Mouse (Mus musculus) kidney, adult 9 months (tissue): ENCODE results near the gene Kif6.
A peak's percentile ranks its signal among the peaks of the same experiment; 100 is the strongest.

Experiments used
- DNase-seq: peaks from one replicate; pipeline ENCODE4 v3.0.0; 2022

Kif6 gene

GRCm38 (mm10) chr17:49738351-49738750, 123.4 kb downstream of the Kif6 start:
- DNase-seq = no peak

GRCm38 (mm10) chr17:49739896-49740679, 125.2 kb downstream of the Kif6 start:
- no peak for DNase-seq

- peak; percentile 33 for DNase-seq
These were observed 126.2 kb downstream of the Kif6 start for GRCm38 (mm10) chr17:49741172-49741571.

- no peak for DNase-seq
These were observed 127.0 kb downstream of the Kif6 start for GRCm38 (mm10) chr17:49741927-49742326.

GRCm38 (mm10) chr17:49743580-49744463, 128.9 kb downstream of the Kif6 start:
- DNase-seq = no peak

GRCm38 (mm10) chr17:49750889-49751324, 136.0 kb downstream of the Kif6 start:
- DNase-seq = no peak

GRCm38 (mm10) chr17:49753874-49754273, 138.9 kb downstream of the Kif6 start:
- DNase-seq = no peak

GRCm38 (mm10) chr17:49756862-49757261, 141.9 kb downstream of the Kif6 start:
- DNase-seq = no peak

- no peak for DNase-seq
These were observed 144.1 kb downstream of the Kif6 start for GRCm38 (mm10) chr17:49759047-49759446.

- no peak for DNase-seq
These were observed 146.3 kb downstream of the Kif6 start for GRCm38 (mm10) chr17:49761260-49761659.

- no peak for DNase-seq
These were observed 146.9 kb downstream of the Kif6 start for GRCm38 (mm10) chr17:49761838-49762237.

GRCm38 (mm10) chr17:49764963-49765362, 150.0 kb downstream of the Kif6 start:
- DNase-seq = no peak

- DNase-seq = no peak
These were observed 152.9 kb downstream of the Kif6 start for GRCm38 (mm10) chr17:49767717-49768370.

- DNase-seq = no peak
These were observed 156.9 kb downstream of the Kif6 start for GRCm38 (mm10) chr17:49771703-49772315.

GRCm38 (mm10) chr17:49777115-49777839, 162.3 kb downstream of the Kif6 start:
- DNase-seq = peak; percentile 30

GRCm38 (mm10) chr17:49779066-49779465, 164.1 kb downstream of the Kif6 start:
- peak; percentile 7 for DNase-seq

GRCm38 (mm10) chr17:49779576-49779975, 164.6 kb downstream of the Kif6 start:
- DNase-seq = peak; percentile 24

GRCm38 (mm10) chr17:49785851-49786250, 170.9 kb downstream of the Kif6 start:
- DNase-seq = no peak

- DNase-seq = no peak
These were observed 172.4 kb downstream of the Kif6 start for GRCm38 (mm10) chr17:49787351-49787750.

- no peak for DNase-seq
These were observed 173.4 kb downstream of the Kif6 start for GRCm38 (mm10) chr17:49788187-49788974.

- DNase-seq = no peak
These were observed 176.6 kb downstream of the Kif6 start for GRCm38 (mm10) chr17:49791546-49791945.
